Mouse (Mus musculus): ENCODE data around the gene Osbpl6. TPM values are rescaled to one million over a fixed set of nuclear protein-coding genes. Genes with fewer than 3 reads are reported as not detected.
A peak's percentile ranks its signal among the peaks of the same experiment; 100 is the strongest.
"Not testable (repeated sequence)": the region's sequence is repeated elsewhere in the genome, so short reads cannot be mapped to it uniquely, and the experiment has no call there.

Osbpl6 gene
- polyA plus RNA-seq, 1 experiment from 2014 or later, result 27.2 TPM

- H3K36me3 ChIP-seq, result peaks cover 56% of the 10 kb centered on the region
- H3K27ac ChIP-seq (replicated peaks), result no peak overlapping the region
- H3K4me2 ChIP-seq, result no peak overlapping the region
- H3K4me1 ChIP-seq (replicated peaks), result no peaks in the 10 kb centered on the region
- no peak for ATAC-seq (ENCODE audit: low read depth)
- 85% methylated on average over 3 of the region's 3 CpGs for WGBS
- H3K4me3 ChIP-seq, result no peak overlapping the region
- no peaks in the 10 kb centered on the region for H3K9me3 ChIP-seq
- no peaks in the 10 kb centered on the region for H3K27me3 ChIP-seq
- no peak overlapping the region for H3K9ac ChIP-seq
Measured at GRCm38 (mm10) chr2:76592401-76592924, 186.2 kb downstream of the Osbpl6 start.

GRCm38 (mm10) chr2:76597521-76597920, 191.2 kb downstream of the Osbpl6 start:
- Histone ChIP-seq H3K4me2 (no peak overlapping the region), H3K36me3 (peaks cover 30% of the 10 kb centered on the region), H3K27me3 (no peaks in the 10 kb centered on the region), H3K4me3 (no peak overlapping the region), H3K4me1 (replicated peaks) (no peaks in the 10 kb centered on the region), H3K9me3 (no peaks in the 10 kb centered on the region), H3K9ac (no peak overlapping the region), H3K27ac (replicated peaks) (no peak overlapping the region)
- WGBS, result 88% methylated on average over 11 of the region's 11 CpGs
- no peak for ATAC-seq (ENCODE audit: low read depth)

GRCm38 (mm10) chr2:76599214-76599613, 192.9 kb downstream of the Osbpl6 start:
- 65% methylated on average over 5 of the region's 5 CpGs for WGBS
- H3K27me3 ChIP-seq, result no peaks in the 10 kb centered on the region
- no peaks in the 10 kb centered on the region for H3K4me1 ChIP-seq (replicated peaks)
- H3K27ac ChIP-seq (replicated peaks), result no peak overlapping the region
- H3K9me3 ChIP-seq, result no peaks in the 10 kb centered on the region
- no peak overlapping the region for H3K4me2 ChIP-seq
- no peak overlapping the region for H3K9ac ChIP-seq
- peaks cover 18% of the 10 kb centered on the region for H3K36me3 ChIP-seq
- H3K4me3 ChIP-seq, result no peak overlapping the region
- ATAC-seq (ENCODE audit: low read depth), result no peak

GRCm38 (mm10) chr2:76602256-76602655, 195.9 kb downstream of the Osbpl6 start:
- H3K9ac ChIP-seq, result no peak overlapping the region
- H3K36me3 ChIP-seq, result no peaks in the 10 kb centered on the region
- WGBS, result 100% methylated on average over 1 of the region's 1 CpGs
- no peak overlapping the region for H3K4me2 ChIP-seq
- H3K4me3 ChIP-seq, result no peak overlapping the region
- H3K27ac ChIP-seq (replicated peaks), result no peak overlapping the region
- H3K4me1 ChIP-seq (replicated peaks), result no peaks in the 10 kb centered on the region
- no peaks in the 10 kb centered on the region for H3K27me3 ChIP-seq
- no peak for ATAC-seq (ENCODE audit: low read depth)
- no peaks in the 10 kb centered on the region for H3K9me3 ChIP-seq

GRCm38 (mm10) chr2:76606704-76607103, 200.4 kb downstream of the Osbpl6 start:
- H3K27me3 ChIP-seq, result no peaks in the 10 kb centered on the region
- no peak overlapping the region for H3K4me3 ChIP-seq
- H3K9me3 ChIP-seq, result no peaks in the 10 kb centered on the region
- H3K36me3 ChIP-seq, result no peaks in the 10 kb centered on the region
- H3K9ac ChIP-seq, result no peak overlapping the region
- H3K27ac ChIP-seq (replicated peaks), result no peak overlapping the region
- H3K4me1 ChIP-seq (replicated peaks), result no peaks in the 10 kb centered on the region
- ATAC-seq (ENCODE audit: low read depth), result no peak
- 86% methylated on average over 3 of the region's 3 CpGs for WGBS
- H3K4me2 ChIP-seq, result no peak overlapping the region

GRCm38 (mm10) chr2:76610326-76611104, 204.2 kb downstream of the Osbpl6 start:
- ATAC-seq (ENCODE audit: low read depth), result no peak
- H3K4me3 ChIP-seq, result no peak overlapping the region
- H3K9ac ChIP-seq, result no peak overlapping the region
- no peaks in the 10 kb centered on the region for H3K9me3 ChIP-seq
- H3K4me2 ChIP-seq, result no peak overlapping the region
- no peaks in the 10 kb centered on the region for H3K4me1 ChIP-seq (replicated peaks)
- no peaks in the 10 kb centered on the region for H3K36me3 ChIP-seq
- H3K27ac ChIP-seq (replicated peaks), result no peak overlapping the region
- no peaks in the 10 kb centered on the region for H3K27me3 ChIP-seq
- 89% methylated on average over 10 of the region's 10 CpGs for WGBS

- Histone ChIP-seq H3K4me1 (replicated peaks) (no peaks in the 10 kb centered on the region), H3K27me3 (no peaks in the 10 kb centered on the region), H3K9me3 (no peaks in the 10 kb centered on the region), H3K4me2 (no peak overlapping the region), H3K36me3 (no peaks in the 10 kb centered on the region), H3K4me3 (no peak overlapping the region), H3K27ac (replicated peaks) (no peak overlapping the region), H3K9ac (no peak overlapping the region)
- no peak for ATAC-seq (ENCODE audit: low read depth)
- 89% methylated on average over 3 of the region's 3 CpGs for WGBS
Measured at GRCm38 (mm10) chr2:76611996-76612395, 205.7 kb downstream of the Osbpl6 start.

- Histone ChIP-seq H3K4me1 (replicated peaks) (no peaks in the 10 kb centered on the region), H3K9ac (no peak overlapping the region), H3K36me3 (peaks cover 9% of the 10 kb centered on the region; the same call in 1 of the 2 replicates), H3K9me3 (no peaks in the 10 kb centered on the region), H3K27ac (replicated peaks) (no peak overlapping the region), H3K27me3 (no peaks in the 10 kb centered on the region), H3K4me2 (no peak overlapping the region), H3K4me3 (no peak overlapping the region)
- 0 out of 2 replicates have a peak, but pooled peaks have one; percentile 45 for ATAC-seq (ENCODE audit: low read depth)
- WGBS, result 39% methylated on average over 1 of the region's 1 CpGs
Measured at GRCm38 (mm10) chr2:76618078-76618477, 211.8 kb downstream of the Osbpl6 start.

GRCm38 (mm10) chr2:76620188-76620587, 213.9 kb downstream of the Osbpl6 start:
- 92% methylated on average over 5 of the region's 5 CpGs for WGBS
- H3K27me3 ChIP-seq, result no peaks in the 10 kb centered on the region
- no peak overlapping the region for H3K4me2 ChIP-seq
- no peak overlapping the region for H3K9ac ChIP-seq
- no peaks in the 10 kb centered on the region for H3K9me3 ChIP-seq
- H3K27ac ChIP-seq (replicated peaks), result no peak overlapping the region
- no peak for ATAC-seq (ENCODE audit: low read depth)
- peaks cover 29% of the 10 kb centered on the region for H3K36me3 ChIP-seq
- no peaks in the 10 kb centered on the region for H3K4me1 ChIP-seq (replicated peaks)
- no peak overlapping the region for H3K4me3 ChIP-seq

- Histone ChIP-seq H3K36me3 (peaks cover 44% of the 10 kb centered on the region), H3K9me3 (peaks cover 5% of the 10 kb centered on the region; the same call in 1 of the 2 replicates), H3K4me1 (replicated peaks) (no peaks in the 10 kb centered on the region), H3K4me3 (no peak overlapping the region), H3K27ac (replicated peaks) (no peak overlapping the region), H3K4me2 (no peak overlapping the region), H3K9ac (no peak overlapping the region), H3K27me3 (no peaks in the 10 kb centered on the region)
- WGBS, result 80% methylated on average over 1 of the region's 1 CpGs
- no peak; the same call in 1 of the 2 replicates for ATAC-seq (ENCODE audit: low read depth)
Measured at GRCm38 (mm10) chr2:76621724-76622123, 215.4 kb downstream of the Osbpl6 start.

GRCm38 (mm10) chr2:76622316-76622715, 216.0 kb downstream of the Osbpl6 start:
- 98% methylated on average over 2 of the region's 2 CpGs for WGBS
- not testable (repeated sequence) for H3K27me3 ChIP-seq; H3K4me2 ChIP-seq; H3K9ac ChIP-seq; H3K4me1 ChIP-seq (replicated peaks); H3K4me3 ChIP-seq; ATAC-seq (ENCODE audit: low read depth); H3K27ac ChIP-seq (replicated peaks); H3K9me3 ChIP-seq
- H3K36me3 ChIP-seq, result peaks cover 49% of the 10 kb centered on the region

- H3K9me3 ChIP-seq, result peaks cover 5% of the 10 kb centered on the region; the same call in 1 of the 2 replicates
- no peak overlapping the region for H3K4me3 ChIP-seq
- ATAC-seq (ENCODE audit: low read depth), result no peak
- no peak overlapping the region for H3K9ac ChIP-seq
- 94% methylated on average over 12 of the region's 12 CpGs for WGBS
- no peaks in the 10 kb centered on the region for H3K27me3 ChIP-seq
- no peaks in the 10 kb centered on the region for H3K4me1 ChIP-seq (replicated peaks)
- peaks cover 93% of the 10 kb centered on the region for H3K36me3 ChIP-seq
- H3K4me2 ChIP-seq, result no peak overlapping the region
- H3K27ac ChIP-seq (replicated peaks), result no peak overlapping the region
Measured at GRCm38 (mm10) chr2:76630293-76630692, 224.0 kb downstream of the Osbpl6 start.

All from neural tube, embryonic 13.5 days (tissue).